Mouse (Mus musculus) lung, adult 2 months (tissue): ENCODE results near the gene Prm3.

ENCODE experiments used
- CTCF ChIP-seq: fragments of 200-500 bp; IDR thresholded peaks from 2 replicates; pipeline ENCODE4 v1.5.1; 2011; ENCODE audit warnings: mild to moderate bottlenecking, low read length, control low read depth; ENCODE audit not compliant: insufficient read depth
- POLR2A ChIP-seq: fragments of 200-500 bp; IDR thresholded peaks from 2 replicates; pipeline ENCODE4 v1.6.1; 2011; ENCODE audit warnings: low read depth, mild to moderate bottlenecking, control low read depth, low read length, borderline replicate concordance; ENCODE audit errors: extremely low read depth

- TF ChIP-seq CTCF (no peak), POLR2A (no peak)
Observed at GRCm38 (mm10) chr16:10818579-10819135, 27.9 kb upstream of the Prm3 start.
